Mouse (Mus musculus): ENCODE results near the gene Myh1. TPM values are rescaled to one million over a fixed set of nuclear protein-coding genes. Genes with fewer than 3 reads are reported as not detected.

Gene Myh1
- polyA plus RNA-seq, 1 experiment: 0.09 TPM

GRCm38 (mm10) chr11:67237481-67238079 is 37.7 kb downstream of the Myh1 start, which contains the start of gene Myh4:
TSS of gene Myh4 (plus strand) at chr11:67238029.
- no peaks in the 10 kb centered on the region for H3K4me1 ChIP-seq (replicated peaks; ENCODE audit: control insufficient read depth, insufficient read depth, low read length)
- H3K27me3 ChIP-seq (ENCODE audit: control insufficient read depth, insufficient read depth, low read length): no peaks in the 10 kb centered on the region
- TF ChIP-seq CTCF (IDR thresholded peaks at IDR 0.05; ENCODE audit: borderline replicate concordance, control insufficient read depth, extremely low read depth, insufficient read depth, low read length, poor library complexity) (no peak), POLR2A (IDR thresholded peaks at IDR 0.05; ENCODE audit: control insufficient read depth, extremely low read depth, insufficient read depth, low read length, poor library complexity) (no peak)
- no peak for DNase-seq
- no peak within 1 kb of the TSS for H3K4me3 ChIP-seq (ENCODE audit: control insufficient read depth, insufficient read depth, low read length)
- WGBS: 89% methylated on average over 5 of the region's 5 CpGs
- H3K36me3 ChIP-seq (ENCODE audit: control insufficient read depth, insufficient read depth, low read length): no peaks in the 10 kb centered on the region
- no peak within 1 kb of the TSS for H3K27ac ChIP-seq (ENCODE audit: control insufficient read depth, insufficient read depth, low read length)

GRCm38 (mm10) chr11:67241051-67241450 is 41.2 kb downstream of the Myh1 start:
- no peak for DNase-seq
- 93% methylated on average over 6 of the region's 6 CpGs for WGBS
- no peaks in the 10 kb centered on the region for H3K4me1 ChIP-seq (replicated peaks; ENCODE audit: control insufficient read depth, insufficient read depth, low read length)
- TF ChIP-seq CTCF (IDR thresholded peaks at IDR 0.05; ENCODE audit: borderline replicate concordance, control insufficient read depth, extremely low read depth, insufficient read depth, low read length, poor library complexity) (no peak), POLR2A (IDR thresholded peaks at IDR 0.05; ENCODE audit: control insufficient read depth, extremely low read depth, insufficient read depth, low read length, poor library complexity) (no peak)
- no peak overlapping the region for H3K27ac ChIP-seq (ENCODE audit: control insufficient read depth, insufficient read depth, low read length)
- no peak overlapping the region for H3K4me3 ChIP-seq (ENCODE audit: control insufficient read depth, insufficient read depth, low read length)
- H3K36me3 ChIP-seq (ENCODE audit: control insufficient read depth, insufficient read depth, low read length): no peaks in the 10 kb centered on the region
- no peaks in the 10 kb centered on the region for H3K27me3 ChIP-seq (ENCODE audit: control insufficient read depth, insufficient read depth, low read length)

GRCm38 (mm10) chr11:67253691-67254090 is 53.8 kb downstream of the Myh1 start:
- Histone ChIP-seq H3K27me3 (ENCODE audit: control insufficient read depth, insufficient read depth, low read length) (no peaks in the 10 kb centered on the region), H3K4me1 (replicated peaks; ENCODE audit: control insufficient read depth, insufficient read depth, low read length) (no peaks in the 10 kb centered on the region), H3K36me3 (ENCODE audit: control insufficient read depth, insufficient read depth, low read length) (no peaks in the 10 kb centered on the region), H3K27ac (ENCODE audit: control insufficient read depth, insufficient read depth, low read length) (no peak overlapping the region), H3K4me3 (ENCODE audit: control insufficient read depth, insufficient read depth, low read length) (no peak overlapping the region)
- TF ChIP-seq POLR2A (IDR thresholded peaks at IDR 0.05; ENCODE audit: control insufficient read depth, extremely low read depth, insufficient read depth, low read length, poor library complexity) (no peak), CTCF (IDR thresholded peaks at IDR 0.05; ENCODE audit: borderline replicate concordance, control insufficient read depth, extremely low read depth, insufficient read depth, low read length, poor library complexity) (no peak)
- 92% methylated on average over 4 of the region's 4 CpGs for WGBS
- no peak for DNase-seq

GRCm38 (mm10) chr11:67257048-67257447 is 57.2 kb downstream of the Myh1 start:
- H3K4me3 ChIP-seq (ENCODE audit: control insufficient read depth, insufficient read depth, low read length): no peak overlapping the region
- TF ChIP-seq CTCF (IDR thresholded peaks at IDR 0.05; ENCODE audit: borderline replicate concordance, control insufficient read depth, extremely low read depth, insufficient read depth, low read length, poor library complexity) (no peak), POLR2A (IDR thresholded peaks at IDR 0.05; ENCODE audit: control insufficient read depth, extremely low read depth, insufficient read depth, low read length, poor library complexity) (no peak)
- no peaks in the 10 kb centered on the region for H3K36me3 ChIP-seq (ENCODE audit: control insufficient read depth, insufficient read depth, low read length)
- no peak for DNase-seq
- H3K27ac ChIP-seq (ENCODE audit: control insufficient read depth, insufficient read depth, low read length): no peak overlapping the region
- WGBS: 87% methylated on average over 7 of the region's 7 CpGs
- no peaks in the 10 kb centered on the region for H3K4me1 ChIP-seq (replicated peaks; ENCODE audit: control insufficient read depth, insufficient read depth, low read length)
- H3K27me3 ChIP-seq (ENCODE audit: control insufficient read depth, insufficient read depth, low read length): no peaks in the 10 kb centered on the region

DNA sequence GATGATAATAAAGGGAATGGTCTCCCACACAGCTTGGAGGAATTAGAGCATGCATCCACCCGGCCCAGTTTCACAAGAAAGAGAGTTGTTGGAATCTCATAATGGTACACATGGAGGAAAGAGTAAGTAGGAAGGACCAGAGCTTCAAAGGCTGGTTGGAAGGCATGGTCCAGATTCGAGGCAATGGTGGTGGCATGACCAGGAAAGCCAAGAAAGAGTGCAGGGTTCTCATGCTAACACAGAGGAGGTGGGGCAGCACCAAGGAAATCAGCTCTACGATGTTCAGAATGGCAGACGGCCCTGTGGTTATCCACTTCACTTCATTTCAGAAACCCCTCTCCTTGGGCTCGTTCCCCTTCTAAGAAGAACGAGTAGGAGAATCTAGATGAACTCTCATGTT is 61.1 kb downstream of the Myh1 start:
- no peak for TF ChIP-seq CTCF (IDR thresholded peaks at IDR 0.05; ENCODE audit: borderline replicate concordance, control insufficient read depth, extremely low read depth, insufficient read depth, low read length, poor library complexity)
- TF ChIP-seq POLR2A (IDR thresholded peaks at IDR 0.05; ENCODE audit: control insufficient read depth, extremely low read depth, insufficient read depth, low read length, poor library complexity): no peak
- H3K36me3 ChIP-seq (ENCODE audit: control insufficient read depth, insufficient read depth, low read length): no peaks in the 10 kb centered on the region
- no peaks in the 10 kb centered on the region for H3K4me1 ChIP-seq (replicated peaks; ENCODE audit: control insufficient read depth, insufficient read depth, low read length)
- no peak overlapping the region for H3K4me3 ChIP-seq (ENCODE audit: control insufficient read depth, insufficient read depth, low read length)
- DNase-seq: no peak
- 80% methylated on average over 6 of the region's 6 CpGs for WGBS
- no peak overlapping the region for H3K27ac ChIP-seq (ENCODE audit: control insufficient read depth, insufficient read depth, low read length)
- no peaks in the 10 kb centered on the region for H3K27me3 ChIP-seq (ENCODE audit: control insufficient read depth, insufficient read depth, low read length)

Other genes starting within 250 kb of the Myh1 start
- 0.26 and 0.63 TPM in 2 replicates for gene Tmem238l, start 243.4 kb upstream of the Myh1 start, polyA plus RNA-seq (2012; rRNA removed)
- 0.45 and 0.54 TPM in 2 replicates for gene Tmem220, start 174.9 kb upstream of the Myh1 start, polyA plus RNA-seq (2012; rRNA removed)
- 18.8 and 26.2 TPM in 2 replicates for gene Adprm, start 147.5 kb upstream of the Myh1 start, polyA plus RNA-seq (2012; rRNA removed)
- gene Sco1, start 147.4 kb upstream of the Myh1 start, polyA plus RNA-seq (2012; rRNA removed): 3.8 and 4.4 TPM in 2 replicates
- 0.14 and 0.18 TPM in 2 replicates for gene Myh3, start 121.8 kb upstream of the Myh1 start, polyA plus RNA-seq (2012; rRNA removed)
- gene Myh2, start 29.0 kb upstream of the Myh1 start, polyA plus RNA-seq (2012; rRNA removed): 0.03 TPM in 1 of 2 replicates, not detected in the other
- gene Myh4, start 38.0 kb downstream of the Myh1 start, polyA plus RNA-seq (2012; rRNA removed): 0.04 and 0.19 TPM in 2 replicates
- 0.03 and 0.04 TPM in 2 replicates for gene Myh8, start 77.1 kb downstream of the Myh1 start, polyA plus RNA-seq (2012; rRNA removed)
- gene Myh13, start 121.6 kb downstream of the Myh1 start, polyA plus RNA-seq (2012; rRNA removed): 0.03 and 0.17 TPM in 2 replicates

Data from thymus, adult 2 months (tissue).